Mouse (Mus musculus) cortical plate, adult 2 months (tissue): Measurements from ENCODE around the gene Hcn2.

ENCODE experiments used
- CTCF ChIP-seq: fragments of 200-500 bp; IDR thresholded peaks from 2 replicates; pipeline ENCODE4 v1.5.1; 2011; ENCODE audit warnings: mild to moderate bottlenecking, control low read depth, low read length; ENCODE audit not compliant: insufficient read depth; ENCODE audit errors: extremely low read depth
- POLR2A ChIP-seq: fragments of 200-500 bp; IDR thresholded peaks from 2 replicates; pipeline ENCODE4 v1.6.1; 2011; ENCODE audit warnings: mild to moderate bottlenecking, low read length, control low read depth; ENCODE audit not compliant: insufficient read depth; ENCODE audit errors: extremely low read depth

GRCm38 (mm10) chr10:79705951-79706350 is 10.5 kb upstream of the Hcn2 start:
- TF ChIP-seq POLR2A = no peak
- TF ChIP-seq CTCF = no peak
